Mouse (Mus musculus): Measurements from ENCODE around the gene Arhgap23. TPM values are rescaled to one million over a fixed set of nuclear protein-coding genes. Genes with fewer than 3 reads are reported as not detected.

The Arhgap23 gene
- total RNA-seq, 2 experiments from 2014 or later = 37.9 to 38.6 TPM

DNA sequence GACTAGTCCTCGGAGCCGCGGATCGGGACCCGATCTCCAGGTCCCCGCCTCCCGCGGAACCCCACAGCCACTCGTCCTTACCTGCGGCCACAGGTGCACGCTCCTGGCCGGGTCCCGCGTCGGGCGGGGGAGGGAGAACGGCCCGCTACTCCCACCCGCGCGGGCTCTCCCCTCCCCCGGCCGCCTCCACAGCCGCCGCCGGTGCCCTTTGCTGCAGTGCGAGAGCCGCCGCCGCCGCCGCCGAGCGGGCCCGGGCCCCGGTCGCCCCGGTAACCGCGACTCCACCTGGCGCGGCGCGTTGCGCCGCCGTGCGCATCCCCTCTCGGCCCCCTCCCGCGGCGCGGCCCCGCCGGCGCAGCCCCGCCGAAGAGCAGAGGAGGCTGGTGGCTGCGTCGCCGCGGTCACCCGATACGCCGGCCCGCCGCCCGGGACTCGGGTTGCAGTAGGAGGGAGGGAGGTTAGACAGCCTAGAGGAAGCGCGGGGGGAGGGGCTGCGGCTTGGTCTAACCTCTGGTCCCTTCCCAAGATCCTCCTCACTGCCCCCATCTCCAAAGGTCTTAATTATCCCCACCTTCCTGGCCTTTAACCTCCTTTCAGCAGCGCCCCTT lies 131.6 kb downstream of the Arhgap23 start:
- no peak for DNase-seq (ENCODE audit: low spot score in 2 of 2)

- DNase-seq (ENCODE audit: low spot score in 2 of 2) = no peak
These were observed 132.8 kb downstream of the Arhgap23 start for GRCm38 (mm10) chr11:97547957-97548706.

DNA sequence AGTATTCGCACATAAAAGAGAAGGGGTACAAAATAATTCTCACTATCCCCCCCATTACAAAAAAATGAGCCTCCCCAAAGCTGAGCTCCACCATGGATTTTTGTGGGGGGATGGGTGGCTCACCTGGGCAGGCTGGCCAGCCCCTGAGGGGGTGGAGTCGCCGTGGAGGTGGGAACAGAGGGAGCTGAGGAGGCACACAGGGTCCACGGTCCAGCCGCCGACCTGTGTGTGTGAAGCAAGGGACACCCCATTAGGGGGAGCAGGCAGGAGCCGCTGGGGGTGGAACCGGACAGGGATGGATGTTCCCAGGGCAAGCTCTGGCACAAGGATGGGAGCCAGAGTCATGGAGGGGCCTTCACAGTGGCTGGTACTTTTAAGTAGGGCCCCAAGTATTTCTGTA lies 133.4 kb downstream of the Arhgap23 start:
- no peak for DNase-seq (ENCODE audit: low spot score in 2 of 2)

Other genes with a start within 250 kb of the Arhgap23 start
- gene Kpnb1, start 227.7 kb upstream of the Arhgap23 start, total RNA-seq (2021) = 100 to 1,000 TPM; 126 to 146 TPM
- gene Npepps, start 134.9 kb upstream of the Arhgap23 start, total RNA-seq (2021) = 10 to 100 TPM; 66.3 to 80.3 TPM
- 10 to 100 TPM; 33.7 to 39.6 TPM for gene Mrpl45, start 99.8 kb upstream of the Arhgap23 start, total RNA-seq (2021)
- gene Gpr179, start 63.5 kb upstream of the Arhgap23 start, total RNA-seq (2021) = 10 to 100 TPM; 10.3 to 11.1 TPM
- 10 to 100 TPM; 25.6 to 27.4 TPM for gene Socs7, start 53.0 kb upstream of the Arhgap23 start, total RNA-seq (2021)
- under 1 TPM; 0.37 to 0.48 TPM for gene 4933428G20Rik, start 84.8 kb downstream of the Arhgap23 start, total RNA-seq (2021)
- 10 to 100 TPM; 12.0 to 14.3 TPM for gene Srcin1, start 160.7 kb downstream of the Arhgap23 start, total RNA-seq (2021)
- gene Epop, start 214.2 kb downstream of the Arhgap23 start, total RNA-seq (2021) = 1 to 10 TPM; 4.2 to 4.7 TPM
- 10 to 100 TPM; 49.0 to 59.7 TPM for gene Mllt6, start 247.9 kb downstream of the Arhgap23 start, total RNA-seq (2021)

Data from adrenal gland, postnatal 4 days (tissue).